Mouse (Mus musculus) megakaryocyte, embryonic 14.5 days (primary cell): ENCODE measurements around the gene 4930558K02Rik. TPM values are rescaled to one million over a fixed set of nuclear protein-coding genes. Genes with fewer than 3 reads are reported as not detected.

Experiments used
- H3K27me3 ChIP-seq: replicated peaks from 2 replicates; pipeline ENCODE3; 2012; ENCODE audit warnings: inconsistent platforms
- H3K36me3 ChIP-seq: replicated peaks from 2 replicates; pipeline ENCODE3; 2012; ENCODE audit warnings: low read length, inconsistent platforms, mixed read lengths
- H3K4me1 ChIP-seq: 2 replicates; pipeline ENCODE4 v1.6.1; 2012; ENCODE audit warnings: inconsistent platforms
- H3K4me3 ChIP-seq: replicated peaks from 2 replicates; pipeline ENCODE3; 2012; ENCODE audit warnings: moderate library complexity, mild to moderate bottlenecking, inconsistent platforms
- H3K9me3 ChIP-seq: 2 replicates; pipeline ENCODE4 v1.6.1; 2012; ENCODE audit warnings: inconsistent platforms
- FLI1 ChIP-seq: IDR thresholded peaks from 2 replicates; pipeline ENCODE4 v1.6.1; 2012; ENCODE audit warnings: low read length, inconsistent platforms, mixed read lengths
- GATA1 ChIP-seq: IDR thresholded peaks from 3 replicates; pipeline ENCODE4 v1.6.1; 2012; ENCODE audit warnings: mixed read lengths, low read length, inconsistent platforms, borderline replicate concordance
- polyA plus RNA-seq: library from polyadenylated mRNA; stranded (reverse); fragments of >175 nt; gene quantifications from 2 replicates; pipeline ENCODE4 v1.2.3, GENCODE M21; 2012; ENCODE audit warnings: low replicate concordance; ENCODE audit not compliant: insufficient read depth

Gene 4930558K02Rik
- polyA plus RNA-seq: not detected in 2 replicates

GRCm38 (mm10) chr1:161979536-161979935, at the start of gene 4930558K02Rik:
4930558K02Rik (minus strand) TSS chr1:161979636.
- Histone ChIP-seq H3K9me3 (no peaks in the 10 kb centered on the region), H3K4me3 (no peak within 1 kb of the TSS), H3K27me3 (peaks cover 5% of the 10 kb centered on the region), H3K4me1 (peaks cover 25% of the 10 kb centered on the region), H3K36me3 (no peaks in the 10 kb centered on the region)
- no peak for TF ChIP-seq FLI1

DNA sequence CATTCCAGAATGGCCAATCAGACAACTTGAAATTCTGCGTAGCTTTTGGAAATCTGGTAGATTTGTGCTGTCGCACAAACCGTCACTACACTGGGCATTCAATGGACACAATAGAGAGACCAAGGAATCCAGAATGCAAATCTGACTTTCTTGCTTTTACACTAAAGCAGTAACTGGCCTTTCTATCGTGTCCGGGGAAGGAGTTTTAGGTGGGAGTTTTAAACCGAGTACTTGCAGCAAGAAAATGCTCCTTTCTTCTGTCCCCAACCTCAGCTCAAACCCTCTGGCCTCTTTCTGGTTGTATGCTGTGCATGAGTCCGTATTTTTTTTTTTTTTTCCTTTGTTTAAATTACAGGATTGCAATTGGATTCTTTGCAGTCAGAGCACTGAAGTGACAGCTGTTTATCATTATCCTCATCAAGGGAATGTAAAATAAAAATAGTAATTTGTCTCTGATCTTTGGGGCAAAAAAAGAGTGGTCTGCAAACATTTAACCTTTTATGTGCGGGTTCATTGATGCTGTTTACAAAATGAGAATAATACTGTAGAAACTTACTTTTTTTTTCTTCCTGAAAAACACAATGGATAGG, 44.3 kb upstream of the 4930558K02Rik start:
- no peaks in the 10 kb centered on the region for H3K4me1 ChIP-seq
- H3K4me3 ChIP-seq: no peak overlapping the region
- H3K27me3 ChIP-seq: peaks cover 11% of the 10 kb centered on the region
- no peaks in the 10 kb centered on the region for H3K36me3 ChIP-seq
- TF ChIP-seq FLI1 (no peak), GATA1 (no peak)
- no peaks in the 10 kb centered on the region for H3K9me3 ChIP-seq

- no peak overlapping the region for H3K4me3 ChIP-seq
- no peaks in the 10 kb centered on the region for H3K36me3 ChIP-seq
- H3K27me3 ChIP-seq: peaks cover 25% of the 10 kb centered on the region
- H3K9me3 ChIP-seq: no peaks in the 10 kb centered on the region
- TF ChIP-seq FLI1: no peak
- no peak for TF ChIP-seq GATA1
- peaks cover 9% of the 10 kb centered on the region; the same call in 1 of the 2 replicates for H3K4me1 ChIP-seq
Observed at GRCm38 (mm10) chr1:162020766-162021165, 41.3 kb upstream of the 4930558K02Rik start.

DNA sequence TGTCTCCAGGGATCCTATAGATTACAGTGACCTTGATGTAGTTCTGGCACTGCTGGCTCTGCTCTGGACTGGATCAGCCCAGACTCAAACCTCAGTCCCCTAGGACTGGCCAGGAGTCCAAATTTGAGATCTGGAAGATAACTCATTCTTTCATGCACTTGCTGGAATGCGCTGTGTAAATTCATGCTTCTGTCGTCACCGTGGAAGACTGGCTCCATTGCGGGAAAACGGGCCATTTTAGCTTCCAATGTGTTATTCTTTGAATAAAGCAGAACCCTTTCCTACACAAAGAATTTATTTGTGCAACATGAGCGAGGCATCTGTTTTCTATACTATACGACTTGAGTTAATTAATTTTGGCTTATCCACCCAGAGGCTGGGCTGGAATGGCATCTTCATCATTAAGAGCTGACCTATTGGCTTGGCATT, 40.9 kb upstream of the 4930558K02Rik start:
- peaks cover 9% of the 10 kb centered on the region; the same call in 1 of the 2 replicates for H3K4me1 ChIP-seq
- H3K4me3 ChIP-seq: no peak overlapping the region
- H3K27me3 ChIP-seq: peaks cover 29% of the 10 kb centered on the region
- no peak for TF ChIP-seq GATA1
- TF ChIP-seq FLI1: no peak
- H3K36me3 ChIP-seq: no peaks in the 10 kb centered on the region
- no peaks in the 10 kb centered on the region for H3K9me3 ChIP-seq

DNA sequence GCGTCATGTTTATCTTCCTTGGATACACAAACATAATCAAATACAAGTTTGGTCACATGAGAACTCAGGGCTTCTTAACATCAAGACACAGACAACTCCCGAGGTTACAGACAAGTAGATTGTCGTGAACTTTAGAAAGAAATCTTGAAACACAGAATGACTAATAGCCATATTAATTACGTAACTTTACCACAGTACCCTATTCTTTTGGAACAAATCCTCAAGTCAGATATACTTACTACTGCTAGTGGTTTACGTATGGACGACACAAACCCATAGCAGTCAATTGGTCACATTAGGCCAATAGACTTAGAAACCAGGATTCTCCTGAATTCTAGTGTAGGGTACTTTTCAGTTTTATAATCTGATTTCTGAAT, 39.2 kb upstream of the 4930558K02Rik start:
- peaks cover 32% of the 10 kb centered on the region for H3K27me3 ChIP-seq
- H3K4me3 ChIP-seq: no peak overlapping the region
- TF ChIP-seq FLI1 (no peak), GATA1 (no peak)
- H3K4me1 ChIP-seq: peaks cover 10% of the 10 kb centered on the region
- no peaks in the 10 kb centered on the region for H3K9me3 ChIP-seq
- no peaks in the 10 kb centered on the region for H3K36me3 ChIP-seq

GRCm38 (mm10) chr1:162017975-162018600, 38.7 kb upstream of the 4930558K02Rik start:
- TF ChIP-seq GATA1: no peak
- no peak for TF ChIP-seq FLI1
- no peak overlapping the region for H3K4me3 ChIP-seq

GRCm38 (mm10) chr1:162016982-162017381, 37.5 kb upstream of the 4930558K02Rik start:
- Histone ChIP-seq H3K4me1 (peaks cover 14% of the 10 kb centered on the region), H3K9me3 (no peaks in the 10 kb centered on the region), H3K27me3 (peaks cover 36% of the 10 kb centered on the region), H3K4me3 (no peak overlapping the region), H3K36me3 (no peaks in the 10 kb centered on the region)
- TF ChIP-seq FLI1 (no peak), GATA1 (no peak)

More at GRCm38 (mm10) chr1:162017975-162018600, 38.7 kb upstream of the 4930558K02Rik start:
- Histone ChIP-seq H3K9me3 (no peaks in the 10 kb centered on the region), H3K4me1 (peaks cover 14% of the 10 kb centered on the region), H3K36me3 (no peaks in the 10 kb centered on the region), H3K27me3 (peaks cover 36% of the 10 kb centered on the region)

DNA sequence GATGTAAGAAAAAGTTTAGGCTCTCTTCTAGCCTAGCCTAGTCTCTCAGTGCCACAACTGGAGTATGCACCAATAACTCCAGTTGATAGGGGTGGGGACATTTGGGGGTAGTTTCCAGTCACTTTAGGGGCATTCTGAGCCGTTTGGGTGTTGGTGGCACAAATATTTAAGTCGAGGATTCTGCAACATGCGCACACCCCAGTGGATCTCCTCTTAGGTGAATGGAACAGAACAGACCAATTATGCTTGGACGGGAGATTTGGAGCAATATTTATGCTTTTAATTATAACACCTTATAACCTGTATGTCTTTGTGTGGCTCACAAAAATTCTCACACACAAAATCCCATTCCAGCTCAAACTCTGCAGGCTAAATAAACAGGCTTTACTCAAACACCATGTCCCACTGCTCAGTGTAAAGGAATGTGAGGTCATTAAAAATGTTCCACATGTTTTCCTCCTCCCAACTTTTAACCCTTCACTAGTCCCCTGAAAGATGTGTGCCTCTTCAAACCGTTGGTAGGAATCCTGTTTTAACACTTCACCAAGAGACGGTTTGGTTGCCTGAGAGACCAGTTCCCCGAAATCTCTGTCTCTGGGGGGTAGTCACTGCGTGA, 35.9 kb upstream of the 4930558K02Rik start:
- H3K4me3 ChIP-seq: no peak overlapping the region
- H3K4me1 ChIP-seq: peaks cover 18% of the 10 kb centered on the region
- H3K36me3 ChIP-seq: no peaks in the 10 kb centered on the region
- H3K27me3 ChIP-seq: peaks cover 36% of the 10 kb centered on the region
- TF ChIP-seq FLI1 (no peak), GATA1 (no peak)
- no peaks in the 10 kb centered on the region for H3K9me3 ChIP-seq

DNA sequence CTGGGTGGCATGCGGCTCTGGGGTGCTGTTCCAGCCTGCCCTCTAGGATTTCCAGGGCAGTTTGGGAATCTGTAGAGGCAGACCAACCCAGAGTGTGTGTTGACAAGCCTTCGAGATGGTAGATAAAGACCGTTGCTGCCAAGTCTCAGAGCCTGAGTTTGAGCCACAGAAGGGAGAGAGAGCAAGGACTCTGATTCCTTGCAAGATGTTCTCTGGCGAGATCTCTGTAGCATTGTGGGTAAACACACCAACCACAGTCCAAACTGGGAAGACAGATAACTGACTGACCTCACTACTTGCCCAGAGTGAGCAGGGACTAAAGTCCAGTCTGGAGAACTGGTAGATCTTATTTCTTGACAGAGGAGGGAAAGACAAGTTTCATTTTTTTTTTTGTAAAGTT, 34.1 kb upstream of the 4930558K02Rik start:
- no peak for TF ChIP-seq GATA1
- TF ChIP-seq FLI1: no peak
- Histone ChIP-seq H3K4me1 (peaks cover 18% of the 10 kb centered on the region), H3K9me3 (no peaks in the 10 kb centered on the region), H3K36me3 (no peaks in the 10 kb centered on the region), H3K27me3 (peaks cover 29% of the 10 kb centered on the region), H3K4me3 (no peak overlapping the region)

DNA sequence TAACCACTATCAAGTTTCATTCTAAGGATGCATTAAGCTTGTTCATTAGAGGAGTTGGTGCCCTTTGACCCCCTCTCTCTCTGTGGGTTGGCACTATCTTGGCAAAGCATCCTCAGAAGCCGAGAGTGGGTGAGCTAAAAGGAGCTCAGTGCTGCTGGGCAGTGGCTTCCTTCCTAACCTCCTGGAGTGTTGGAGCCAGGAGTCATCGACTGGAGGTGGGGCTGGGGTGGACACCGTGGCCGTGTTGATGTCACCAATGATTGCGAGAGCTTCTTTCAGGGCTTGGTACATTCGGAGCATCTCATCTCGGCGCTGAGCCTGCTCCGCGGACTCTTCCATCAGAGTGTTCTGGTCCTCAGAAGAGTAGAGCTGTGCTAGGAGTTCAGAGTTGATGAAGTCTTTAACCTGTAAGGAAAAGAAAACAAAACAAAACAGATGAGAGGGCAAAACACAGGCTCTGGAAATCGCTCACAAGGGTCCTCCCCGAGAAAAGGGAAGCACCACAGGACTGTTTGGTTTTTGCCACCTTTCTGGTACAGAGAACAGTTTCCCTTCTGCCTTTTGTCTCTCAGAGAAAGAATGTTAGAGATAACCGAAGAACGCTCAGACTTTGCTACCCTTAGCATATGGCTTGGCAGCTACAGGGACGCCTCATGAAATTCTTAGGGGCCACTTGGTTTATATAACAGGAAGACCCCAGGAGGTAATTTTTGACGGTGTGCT, 32.2 kb upstream of the 4930558K02Rik start:
- H3K36me3 ChIP-seq: no peaks in the 10 kb centered on the region
- no peak for TF ChIP-seq GATA1
- no peak for TF ChIP-seq FLI1
- H3K4me1 ChIP-seq: peaks cover 9% of the 10 kb centered on the region
- H3K27me3 ChIP-seq: peaks cover 18% of the 10 kb centered on the region
- H3K4me3 ChIP-seq: no peak overlapping the region
- no peaks in the 10 kb centered on the region for H3K9me3 ChIP-seq
